Mouse (Mus musculus): ENCODE measurements at regions not wholly inside any gene's neighbourhood (a gene's known extent, or its start where the extent isn't known, plus 50 kb on each side); places are given as distances from the start of the nearest gene placed in this dataset.

- no peaks in the 10 kb centered on the region for H3K4me1 ChIP-seq (replicated peaks; ENCODE audit: control insufficient read depth, insufficient read depth, low read length)
- DNase-seq (ENCODE audit: low spot score) (no peak), ATAC-seq (replicated peaks; ENCODE audit: low FRiP score) (no peak)
- no peaks in the 10 kb centered on the region for H3K27me3 ChIP-seq (ENCODE audit: control insufficient read depth, insufficient read depth, low read length)
- no peaks in the 10 kb centered on the region for H3K9me3 ChIP-seq (ENCODE audit: control insufficient read depth, low read length)
- H3K36me3 ChIP-seq (ENCODE audit: control insufficient read depth, insufficient read depth, low read length), result no peaks in the 10 kb centered on the region
- no peak overlapping the region for H3K4me2 ChIP-seq (ENCODE audit: low read depth, low read length, severe bottlenecking)
- no peak overlapping the region for H3K9ac ChIP-seq (ENCODE audit: low read length)
- H3K4me3 ChIP-seq (ENCODE audit: low read depth, low read length), result no peak overlapping the region
- WGBS, result 56% methylated on average over 4 of the region's 4 CpGs
- no peak overlapping the region for H3K27ac ChIP-seq (ENCODE audit: low read depth, low read length)
These were observed 309.7 kb upstream of the Fam92a start for GRCm38 (mm10) chr4:12481481-12481880.

DNA sequence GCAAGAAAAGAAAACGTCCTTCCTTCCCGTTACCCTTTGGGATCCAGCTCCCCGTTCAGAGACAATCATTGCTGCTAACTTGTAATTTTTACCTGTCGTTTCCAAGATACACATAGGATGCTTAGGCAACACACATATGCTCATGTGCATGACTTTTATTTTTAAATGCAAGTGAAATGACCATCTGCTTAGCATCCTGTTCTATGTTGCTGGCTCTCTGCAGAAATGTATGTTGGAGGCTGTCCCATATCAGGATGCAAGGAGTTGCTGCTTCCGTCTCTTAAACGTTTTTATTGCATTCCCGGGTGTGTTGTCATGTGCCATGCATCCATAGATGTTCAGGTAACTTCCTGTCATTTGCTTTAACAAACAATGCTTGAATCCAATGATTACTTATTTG is 304.9 kb upstream of the Fam92a start:
- DNase-seq (ENCODE audit: low spot score) (no peak), ATAC-seq (replicated peaks; ENCODE audit: low FRiP score) (no peak)
- H3K4me2 ChIP-seq (ENCODE audit: low read depth, low read length, severe bottlenecking), result no peak overlapping the region
- H3K27me3 ChIP-seq (ENCODE audit: control insufficient read depth, insufficient read depth, low read length), result no peaks in the 10 kb centered on the region
- no peaks in the 10 kb centered on the region for H3K4me1 ChIP-seq (replicated peaks; ENCODE audit: control insufficient read depth, insufficient read depth, low read length)
- WGBS, result 86% methylated on average over 7 of the region's 7 CpGs
- no peaks in the 10 kb centered on the region for H3K36me3 ChIP-seq (ENCODE audit: control insufficient read depth, insufficient read depth, low read length)
- no peak overlapping the region for H3K4me3 ChIP-seq (ENCODE audit: low read depth, low read length)
- no peaks in the 10 kb centered on the region for H3K9me3 ChIP-seq (ENCODE audit: control insufficient read depth, low read length)
- no peak overlapping the region for H3K9ac ChIP-seq (ENCODE audit: low read length)
- no peak overlapping the region for H3K27ac ChIP-seq (ENCODE audit: low read depth, low read length)

GRCm38 (mm10) chr4:12474981-12475568 is 303.3 kb upstream of the Fam92a start:
- no peak overlapping the region for H3K27ac ChIP-seq (ENCODE audit: low read depth, low read length)
- H3K9ac ChIP-seq (ENCODE audit: low read length), result no peak overlapping the region
- DNase-seq (ENCODE audit: low spot score) (no peak), ATAC-seq (replicated peaks; ENCODE audit: low FRiP score) (no peak)
- whole genome bisulfite sequencing, result 65% methylated on average over 4 of the region's 4 CpGs
- H3K9me3 ChIP-seq (ENCODE audit: control insufficient read depth, low read length), result no peaks in the 10 kb centered on the region
- H3K4me1 ChIP-seq (replicated peaks; ENCODE audit: control insufficient read depth, insufficient read depth, low read length), result no peaks in the 10 kb centered on the region
- H3K27me3 ChIP-seq (ENCODE audit: control insufficient read depth, insufficient read depth, low read length), result no peaks in the 10 kb centered on the region
- no peak overlapping the region for H3K4me3 ChIP-seq (ENCODE audit: low read depth, low read length)
- H3K36me3 ChIP-seq (ENCODE audit: control insufficient read depth, insufficient read depth, low read length), result no peaks in the 10 kb centered on the region
- H3K4me2 ChIP-seq (ENCODE audit: low read depth, low read length, severe bottlenecking), result no peak overlapping the region

DNA sequence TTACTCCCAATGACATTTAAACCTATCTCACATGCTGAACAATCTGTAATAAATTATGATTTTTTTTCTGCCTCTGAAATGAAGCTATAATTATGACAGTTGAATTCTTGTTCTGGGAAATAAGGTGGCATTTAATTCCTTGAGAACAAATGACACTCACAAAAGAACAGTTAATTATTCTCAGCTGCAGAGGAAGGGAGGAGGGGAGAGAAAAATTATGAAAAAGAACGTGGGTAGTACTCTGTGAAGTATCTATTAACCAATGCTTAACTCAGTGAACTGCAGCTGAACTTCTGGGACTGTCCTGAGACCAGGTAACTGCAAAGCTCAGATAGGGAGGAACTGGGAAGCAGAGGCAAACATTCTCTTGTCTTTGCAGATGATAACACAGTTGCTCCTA is 302.6 kb upstream of the Fam92a start:
- H3K9me3 ChIP-seq (ENCODE audit: control insufficient read depth, low read length), result no peaks in the 10 kb centered on the region
- no peaks in the 10 kb centered on the region for H3K27me3 ChIP-seq (ENCODE audit: control insufficient read depth, insufficient read depth, low read length)
- H3K4me1 ChIP-seq (replicated peaks; ENCODE audit: control insufficient read depth, insufficient read depth, low read length), result no peaks in the 10 kb centered on the region
- H3K4me2 ChIP-seq (ENCODE audit: low read depth, low read length, severe bottlenecking), result no peak overlapping the region
- no peaks in the 10 kb centered on the region for H3K36me3 ChIP-seq (ENCODE audit: control insufficient read depth, insufficient read depth, low read length)
- no peak overlapping the region for H3K4me3 ChIP-seq (ENCODE audit: low read depth, low read length)
- no peak overlapping the region for H3K27ac ChIP-seq (ENCODE audit: low read depth, low read length)
- ATAC-seq (replicated peaks; ENCODE audit: low FRiP score), result no peak
- no peak overlapping the region for H3K9ac ChIP-seq (ENCODE audit: low read length)
- no peak for DNase-seq (ENCODE audit: low spot score)
- 54% methylated on average over 1 of the region's 1 CpGs for WGBS

DNA sequence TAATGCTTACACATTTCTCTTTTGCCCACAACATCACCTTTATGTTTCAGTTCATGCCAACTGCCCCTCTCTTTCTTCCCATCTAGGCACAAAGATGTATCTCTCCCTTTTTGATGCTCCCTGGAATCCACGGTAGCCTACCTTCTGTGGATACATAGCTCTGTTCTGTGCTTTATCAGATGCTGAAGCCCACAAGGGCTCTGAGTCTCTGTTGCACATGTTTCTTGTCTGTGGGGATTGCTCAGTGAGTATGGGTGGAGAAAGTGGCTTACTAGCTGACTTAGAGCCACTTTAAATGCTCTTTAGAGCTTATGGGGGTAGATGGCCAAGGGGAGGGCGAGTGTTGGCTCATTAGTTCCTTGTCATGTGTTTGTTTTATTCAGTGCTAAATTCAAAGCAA is 289.9 kb upstream of the Fam92a start:
- ATAC-seq (replicated peaks; ENCODE audit: low FRiP score), result no peak
- Histone ChIP-seq H3K9me3 (ENCODE audit: control insufficient read depth, low read length) (no peaks in the 10 kb centered on the region), H3K27ac (ENCODE audit: low read depth, low read length) (no peak overlapping the region), H3K36me3 (ENCODE audit: control insufficient read depth, insufficient read depth, low read length) (no peaks in the 10 kb centered on the region), H3K4me2 (ENCODE audit: low read depth, low read length, severe bottlenecking) (no peak overlapping the region), H3K4me1 (replicated peaks; ENCODE audit: control insufficient read depth, insufficient read depth, low read length) (no peaks in the 10 kb centered on the region), H3K27me3 (ENCODE audit: control insufficient read depth, insufficient read depth, low read length) (no peaks in the 10 kb centered on the region), H3K9ac (ENCODE audit: low read length) (no peak overlapping the region), H3K4me3 (ENCODE audit: low read depth, low read length) (no peak overlapping the region)
- 86% methylated on average over 2 of the region's 2 CpGs for WGBS
- no peak for DNase-seq (ENCODE audit: low spot score)

GRCm38 (mm10) chr4:12461251-12461650 is 289.4 kb upstream of the Fam92a start:
- Histone ChIP-seq H3K27ac (ENCODE audit: low read depth, low read length) (no peak overlapping the region), H3K4me2 (ENCODE audit: low read depth, low read length, severe bottlenecking) (no peak overlapping the region), H3K36me3 (ENCODE audit: control insufficient read depth, insufficient read depth, low read length) (no peaks in the 10 kb centered on the region), H3K9ac (ENCODE audit: low read length) (no peak overlapping the region), H3K4me1 (replicated peaks; ENCODE audit: control insufficient read depth, insufficient read depth, low read length) (no peaks in the 10 kb centered on the region), H3K9me3 (ENCODE audit: control insufficient read depth, low read length) (no peaks in the 10 kb centered on the region), H3K27me3 (ENCODE audit: control insufficient read depth, insufficient read depth, low read length) (no peaks in the 10 kb centered on the region), H3K4me3 (ENCODE audit: low read depth, low read length) (no peak overlapping the region)
- 81% methylated on average over 4 of the region's 4 CpGs for WGBS
- ATAC-seq (replicated peaks; ENCODE audit: low FRiP score) (no peak), DNase-seq (ENCODE audit: low spot score) (no peak)

GRCm38 (mm10) chr4:12457978-12458597 is 286.3 kb upstream of the Fam92a start:
- no peaks in the 10 kb centered on the region for H3K36me3 ChIP-seq (ENCODE audit: control insufficient read depth, insufficient read depth, low read length)
- H3K9me3 ChIP-seq (ENCODE audit: control insufficient read depth, low read length), result no peaks in the 10 kb centered on the region
- H3K27ac ChIP-seq (ENCODE audit: low read depth, low read length), result no peak overlapping the region
- WGBS, result 86% methylated on average over 8 of the region's 8 CpGs
- no peaks in the 10 kb centered on the region for H3K27me3 ChIP-seq (ENCODE audit: control insufficient read depth, insufficient read depth, low read length)
- no peak overlapping the region for H3K4me3 ChIP-seq (ENCODE audit: low read depth, low read length)
- H3K9ac ChIP-seq (ENCODE audit: low read length), result no peak overlapping the region
- no peak for DNase-seq (ENCODE audit: low spot score)
- H3K4me2 ChIP-seq (ENCODE audit: low read depth, low read length, severe bottlenecking), result no peak overlapping the region
- no peaks in the 10 kb centered on the region for H3K4me1 ChIP-seq (replicated peaks; ENCODE audit: control insufficient read depth, insufficient read depth, low read length)
- no peak for ATAC-seq (replicated peaks; ENCODE audit: low FRiP score)

- DNase-seq (ENCODE audit: low spot score) (no peak), ATAC-seq (replicated peaks; ENCODE audit: low FRiP score) (no peak)
- Histone ChIP-seq H3K9ac (ENCODE audit: low read length) (no peak overlapping the region), H3K27ac (ENCODE audit: low read depth, low read length) (no peak overlapping the region), H3K4me3 (ENCODE audit: low read depth, low read length) (no peak overlapping the region), H3K27me3 (ENCODE audit: control insufficient read depth, insufficient read depth, low read length) (no peaks in the 10 kb centered on the region), H3K4me1 (replicated peaks; ENCODE audit: control insufficient read depth, insufficient read depth, low read length) (no peaks in the 10 kb centered on the region), H3K4me2 (ENCODE audit: low read depth, low read length, severe bottlenecking) (no peak overlapping the region), H3K9me3 (ENCODE audit: control insufficient read depth, low read length) (no peaks in the 10 kb centered on the region), H3K36me3 (ENCODE audit: control insufficient read depth, insufficient read depth, low read length) (no peaks in the 10 kb centered on the region)
- WGBS, result 86% methylated on average over 2 of the region's 2 CpGs
These were observed 280.3 kb upstream of the Fam92a start for GRCm38 (mm10) chr4:12452086-12452485.

DNA sequence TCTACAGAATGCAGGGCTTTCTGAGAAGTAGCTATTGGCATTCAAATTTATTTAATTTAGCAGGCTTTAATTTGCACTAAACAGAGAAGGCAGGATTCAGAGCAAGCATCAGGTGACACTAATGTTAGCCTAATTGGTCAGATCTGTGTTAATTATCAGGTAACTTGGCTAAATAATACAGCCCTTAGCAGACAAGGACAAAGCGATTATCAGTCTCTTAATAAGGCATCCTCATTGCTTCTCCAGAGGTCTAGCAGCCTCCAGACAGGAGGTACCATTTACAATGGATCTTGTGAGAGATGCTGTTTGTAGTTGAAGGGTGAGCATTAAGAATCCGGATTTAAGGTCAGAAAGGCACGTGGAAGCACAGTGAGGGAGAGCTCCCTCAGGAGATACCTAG is 253.7 kb upstream of the Fam92a start:
- H3K4me1 ChIP-seq (replicated peaks; ENCODE audit: control insufficient read depth, insufficient read depth, low read length), result no peaks in the 10 kb centered on the region
- H3K9me3 ChIP-seq (ENCODE audit: control insufficient read depth, low read length), result no peaks in the 10 kb centered on the region
- H3K9ac ChIP-seq (ENCODE audit: low read length), result no peak overlapping the region
- no peaks in the 10 kb centered on the region for H3K27me3 ChIP-seq (ENCODE audit: control insufficient read depth, insufficient read depth, low read length)
- no peak overlapping the region for H3K4me3 ChIP-seq (ENCODE audit: low read depth, low read length)
- no peak overlapping the region for H3K4me2 ChIP-seq (ENCODE audit: low read depth, low read length, severe bottlenecking)
- ATAC-seq (replicated peaks; ENCODE audit: low FRiP score), result no peak
- no peaks in the 10 kb centered on the region for H3K36me3 ChIP-seq (ENCODE audit: control insufficient read depth, insufficient read depth, low read length)
- no peak overlapping the region for H3K27ac ChIP-seq (ENCODE audit: low read depth, low read length)
- DNase-seq (ENCODE audit: low spot score), result no peak
- 23% methylated on average over 3 of the region's 3 CpGs for WGBS

Data from forebrain, embryonic 11.5 days (tissue).